1 mouse cellular context compared by ENCODE assay signal in the genomic region with DNA sequence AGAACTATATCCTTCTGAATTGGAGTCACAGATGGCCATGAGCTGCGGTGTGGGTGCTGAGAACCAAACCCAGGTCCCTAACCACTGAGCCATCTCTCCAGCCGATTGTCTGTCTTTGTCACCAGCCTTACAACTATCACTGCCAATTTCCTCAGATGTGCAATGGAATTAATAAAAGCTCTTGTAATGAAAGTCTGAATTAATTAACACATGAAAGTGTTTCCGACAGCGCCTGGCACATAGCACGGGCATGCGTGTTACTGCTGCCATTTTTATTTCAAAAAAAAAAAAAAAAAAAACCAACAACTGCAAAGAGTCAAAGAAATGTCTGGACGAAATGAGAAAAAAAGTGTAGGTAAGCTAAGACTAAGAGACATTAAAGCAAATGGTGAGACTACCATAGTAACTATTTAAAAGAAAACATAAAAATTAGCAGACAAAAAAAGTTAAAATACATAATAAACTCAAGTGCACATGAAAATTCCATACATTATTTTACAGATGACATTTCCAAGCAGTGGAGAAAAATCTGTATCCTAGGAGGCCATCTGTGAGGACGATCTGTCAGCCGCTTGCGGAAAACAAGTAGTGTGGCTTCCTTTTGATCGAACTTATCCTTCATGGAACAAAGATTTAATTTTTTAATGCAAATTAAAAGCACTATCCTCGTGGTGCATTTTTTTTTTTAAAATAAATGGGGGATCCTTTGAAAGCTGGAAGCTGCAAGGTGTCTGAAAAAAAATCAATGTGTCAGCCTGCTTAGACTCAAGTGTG.
TF ChIP-seq lines count a peak whose summit lies in the region.

No protein-coding gene starts in this region.

TF ChIP-seq in ES-E14, 5 proteins besides CTCF, POLR2A, EP300 and RAD21:
- TF ChIP-seq HCFC1 (IDR thresholded peaks at IDR 0.05; ENCODE audit: borderline replicate concordance, insufficient read depth, low read length) (no peak), ZNF384 (IDR thresholded peaks at IDR 0.05; ENCODE audit: low read depth, low read length) (0 out of 2 replicates have a peak, but pooled peaks have one; percentile 5)
TF ChIP-seq in ES-E14: peak in this region for 1.
